In the genomic region with DNA sequence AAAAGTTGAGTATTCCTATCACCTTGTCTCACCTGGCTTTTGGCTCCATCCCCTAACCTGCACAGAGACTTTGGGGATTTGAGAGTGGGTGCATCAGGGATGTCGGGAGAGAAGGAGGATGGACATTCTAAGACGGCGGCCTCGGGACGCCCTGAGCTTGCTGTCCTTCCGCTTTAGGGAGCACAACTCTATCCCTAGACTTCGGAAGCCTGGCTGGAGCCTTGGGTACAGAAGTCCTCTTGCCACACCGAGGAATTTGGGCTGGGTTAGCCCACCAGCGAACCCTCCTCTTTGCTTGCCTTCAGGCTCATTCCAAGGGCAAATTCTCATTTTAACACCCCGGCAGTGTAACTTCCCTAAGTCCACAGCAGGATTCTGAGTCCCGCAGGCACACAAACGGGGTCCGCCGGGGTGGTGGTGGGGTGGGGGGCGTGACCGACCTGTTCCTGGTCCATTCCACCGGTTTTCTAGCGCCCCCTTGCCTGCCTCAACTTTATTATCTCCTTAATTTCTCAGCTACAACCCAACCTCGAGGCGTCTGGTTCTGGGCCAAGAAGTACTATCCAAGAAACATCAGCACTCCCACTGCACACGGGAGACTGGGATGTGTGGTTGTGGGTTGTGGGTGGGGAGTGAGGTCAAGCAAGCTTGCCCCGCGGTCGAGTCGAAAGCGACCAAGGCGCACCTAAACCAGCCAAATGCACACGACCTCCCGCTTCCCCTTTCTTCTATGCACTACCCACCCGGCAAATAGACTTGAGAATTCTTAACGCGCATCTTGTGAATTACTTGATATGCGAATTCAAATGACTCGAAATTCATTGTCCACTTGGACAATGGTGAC, we compare ENCODE assay signal across 14 mouse cellular contexts. TPM values are rescaled to one million over a fixed set of nuclear protein-coding genes. Genes with fewer than 3 reads are reported as not detected.
A peak's percentile ranks its signal among the peaks of the same experiment; 100 is the strongest.
DNase-seq lines count a peak whose midpoint lies in the region; ATAC-seq and TF ChIP-seq lines count a peak whose summit lies in the region.
"Had no signal": no experiment of that assay in that cellular context is flagged by ENCODE, and none has a peak within 500 bp of the region (broad histone marks: within the 10 kb centered on the region; RNA-seq: fewer than 3 reads in every experiment).

No protein-coding gene starts in this region.

- peak; percentile 17 for DNase-seq in lung, embryonic 14.5 days
- no peak for DNase-seq in lung, postnatal 36 days
- peak; percentile 43 for DNase-seq in embryo, embryonic 9.5 days (ENCODE audit: extremely low spot score)
- peak; percentile 40 for DNase-seq in neural tube, embryonic 11.5 days (ENCODE audit: low spot score)
- DNase-seq in left cerebral cortex, postnatal 14 days (ENCODE audit: low spot score in 2 of 2): no peak
- DNase-seq in urinary bladder, postnatal 14 days (ENCODE audit: low spot score): no peak
- no peak for DNase-seq in kidney, adult 11 months
- DNase-seq: kidney, adult 18-20 months; layer of hippocampus, postnatal 36 days had no signal

- peaks cover 98% of the 10 kb centered on the region for H3K27me3 ChIP-seq in lung, embryonic 14.5 days (ENCODE audit: insufficient read depth, low read length)
- peaks cover 78% of the 10 kb centered on the region for H3K27me3 ChIP-seq in hindbrain, embryonic 15.5 days
- peaks cover 96% of the 10 kb centered on the region for H3K27me3 ChIP-seq in neural tube, embryonic 11.5 days (ENCODE audit: control insufficient read depth, insufficient read depth, low read length)

- WGBS in lung, embryonic 14.5 days: under 1% methylated on average over 34 of the region's 34 CpGs
- 1% methylated on average over 34 of the region's 34 CpGs for WGBS in hindbrain, embryonic 15.5 days
- WGBS in neural tube, embryonic 11.5 days: 1% methylated on average over 34 of the region's 34 CpGs

- H3K4me3 ChIP-seq in lung, embryonic 14.5 days (ENCODE audit: low read depth, low read length): no peak overlapping the region
- H3K4me3 ChIP-seq in hindbrain, embryonic 15.5 days: no peak overlapping the region
- no peak overlapping the region for H3K4me3 ChIP-seq in neural tube, embryonic 11.5 days (ENCODE audit: low read depth, low read length)
- H3K4me3 ChIP-seq: liver, embryonic 15.5 days had no signal

- H3K4me2 ChIP-seq in lung, embryonic 14.5 days: no peak overlapping the region
- peak overlapping the region; percentile 41 for H3K4me2 ChIP-seq in hindbrain, embryonic 15.5 days
- H3K4me2 ChIP-seq in neural tube, embryonic 11.5 days (ENCODE audit: low read depth): no peak overlapping the region
- H3K4me2 ChIP-seq: liver, embryonic 15.5 days had no signal

- no peak overlapping the region for H3K27ac ChIP-seq in lung, embryonic 14.5 days (ENCODE audit: low read depth)
- no peak overlapping the region for H3K27ac ChIP-seq in hindbrain, embryonic 15.5 days (replicated peaks)
- no peak overlapping the region for H3K27ac ChIP-seq in neural tube, embryonic 11.5 days (ENCODE audit: low read depth, low read length)
- H3K27ac ChIP-seq: liver, embryonic 15.5 days had no signal

- H3K9me3 ChIP-seq in lung, embryonic 14.5 days (ENCODE audit: low read depth, low read length): no peaks in the 10 kb centered on the region
- no peaks in the 10 kb centered on the region for H3K9me3 ChIP-seq in hindbrain, embryonic 15.5 days
- no peaks in the 10 kb centered on the region for H3K9me3 ChIP-seq in neural tube, embryonic 11.5 days (ENCODE audit: control insufficient read depth, low read length)
- H3K9me3 ChIP-seq: liver, embryonic 15.5 days had no signal

- no peaks in the 10 kb centered on the region for H3K36me3 ChIP-seq in lung, embryonic 14.5 days (ENCODE audit: insufficient read depth)
- H3K36me3 ChIP-seq in hindbrain, embryonic 15.5 days: no peaks in the 10 kb centered on the region
- H3K36me3 ChIP-seq in neural tube, embryonic 11.5 days (ENCODE audit: control insufficient read depth, insufficient read depth, low read length): no peaks in the 10 kb centered on the region
- H3K36me3 ChIP-seq: liver, embryonic 15.5 days had no signal

- H3K9ac ChIP-seq in lung, embryonic 14.5 days: no peak overlapping the region
- no peak overlapping the region for H3K9ac ChIP-seq in hindbrain, embryonic 15.5 days
- no peak overlapping the region for H3K9ac ChIP-seq in neural tube, embryonic 11.5 days (ENCODE audit: low read length)
- H3K9ac ChIP-seq: liver, embryonic 15.5 days had no signal

- TF ChIP-seq CTCF in lung, embryonic 14.5 days (IDR thresholded peaks at IDR 0.05; ENCODE audit: low read depth): no peak

- no peak for ATAC-seq in lung, embryonic 14.5 days (ENCODE audit: insufficient read depth)
- no peak for ATAC-seq in hindbrain, embryonic 15.5 days (ENCODE audit: low FRiP score, low read depth)
- no peak for ATAC-seq in neural tube, embryonic 11.5 days (ENCODE audit: insufficient read depth, low FRiP score, low TSS enrichment)

- intact Hi-C loops in left cerebral cortex, postnatal 14 days (cut with DNase I): loop anchor here (5.0 kb wide), 1 partner anchor 913 kb away; the partner anchor contains the start of gene Foxl2

- no peaks in the 10 kb centered on the region for H3K4me1 ChIP-seq in lung, embryonic 14.5 days (ENCODE audit: insufficient read depth)
- peaks cover 28% of the 10 kb centered on the region for H3K4me1 ChIP-seq in hindbrain, embryonic 15.5 days (replicated peaks)
- H3K4me1 ChIP-seq in neural tube, embryonic 11.5 days (ENCODE audit: control insufficient read depth, insufficient read depth, low read length): peaks cover 13% of the 10 kb centered on the region; the same call in 1 of the 2 replicates
- H3K4me1 ChIP-seq: liver, embryonic 15.5 days had no signal

RNA-seq across cellular contexts. Expression of gene Sox14, which starts 5.8 kb away (rescaled TPM):
- polyA plus RNA-seq in lung, embryonic 14.5 days (2014; fragmentation: Nextera tagmentation; extraction: Ambion mirVana): 0.09 TPM in 1 of 2 replicates, not detected in the other
- 11.0 and 15.3 TPM in 2 replicates for polyA plus RNA-seq in hindbrain, embryonic 15.5 days (2015; fragmentation: Nextera tagmentation; extraction: Ambion mirVana)
- polyA plus RNA-seq in neural tube, embryonic 11.5 days (2014; fragmentation: Nextera tagmentation; extraction: Ambion mirVana): 4.2 and 4.8 TPM in 2 replicates
- not detected for total RNA-seq in left cerebral cortex, postnatal 14 days (2021)
- total RNA-seq: layer of hippocampus, postnatal 36 days had no signal
- polyA plus RNA-seq: cortical plate, adult 2 months; heart, embryonic 11.5 days; liver, embryonic 15.5 days; stomach, embryonic 14.5 days had no signal

Comparison
In these comparisons a context has a peak if more than half of its experiments do, and no peak if none do; other contexts are left out.
1. DNase-seq: peak in lung, embryonic 14.5 days (single experiment), embryo, embryonic 9.5 days (single experiment) and neural tube, embryonic 11.5 days (single experiment); none in lung, postnatal 36 days (single experiment), left cerebral cortex, postnatal 14 days (0 of 2), urinary bladder, postnatal 14 days (single experiment) and kidney, adult 11 months (single experiment).